Mouse (Mus musculus): Measurements from ENCODE around the gene Tas2r119. TPM values are rescaled to one million over a fixed set of nuclear protein-coding genes. Genes with fewer than 3 reads are reported as not detected.

Gene Tas2r119
- polyA plus RNA-seq (2014; fragmentation: Nextera tagmentation; extraction: Ambion mirVana): not detected in 2 replicates

- H3K27ac ChIP-seq (ENCODE audit: low read depth, low read length): no peak within 1 kb of the TSS
- no peaks in the 10 kb centered on the region for H3K27me3 ChIP-seq (ENCODE audit: control insufficient read depth, insufficient read depth, low read length)
- no peak within 1 kb of the TSS for H3K4me2 ChIP-seq (replicated peaks; ENCODE audit: low read depth, low read length)
- no peak within 1 kb of the TSS for H3K9ac ChIP-seq (ENCODE audit: low read depth, low read length)
- no peaks in the 10 kb centered on the region for H3K4me1 ChIP-seq (replicated peaks; ENCODE audit: control insufficient read depth, insufficient read depth, low read length)
- no peak for DNase-seq (ENCODE audit: low spot score)
- no peaks in the 10 kb centered on the region for H3K36me3 ChIP-seq (ENCODE audit: control insufficient read depth, insufficient read depth, low read length)
- H3K4me3 ChIP-seq (ENCODE audit: low read depth, low read length): no peak within 1 kb of the TSS
- WGBS: 87% methylated on average over 4 of the region's 4 CpGs
- no peak for ATAC-seq (ENCODE audit: low FRiP score)
- H3K9me3 ChIP-seq (ENCODE audit: control insufficient read depth, low read length): no peaks in the 10 kb centered on the region
Measured at GRCm38 (mm10) chr15:32176989-32177388, at the start of gene Tas2r119. TSS of gene Tas2r119 (plus strand) at chr15:32177289.

GRCm38 (mm10) chr15:32132315-32132714, 44.8 kb upstream of the Tas2r119 start:
- Histone ChIP-seq H3K27me3 (ENCODE audit: control insufficient read depth, insufficient read depth, low read length) (no peaks in the 10 kb centered on the region), H3K4me1 (replicated peaks; ENCODE audit: control insufficient read depth, insufficient read depth, low read length) (no peaks in the 10 kb centered on the region), H3K36me3 (ENCODE audit: control insufficient read depth, insufficient read depth, low read length) (no peaks in the 10 kb centered on the region), H3K27ac (ENCODE audit: low read depth, low read length) (no peak overlapping the region), H3K4me3 (ENCODE audit: low read depth, low read length) (no peak overlapping the region), H3K9me3 (ENCODE audit: control insufficient read depth, low read length) (no peaks in the 10 kb centered on the region), H3K9ac (ENCODE audit: low read depth, low read length) (no peak overlapping the region), H3K4me2 (replicated peaks; ENCODE audit: low read depth, low read length) (no peak overlapping the region)
- DNase-seq (ENCODE audit: low spot score) (no peak), ATAC-seq (ENCODE audit: low FRiP score) (no peak)
- 93% methylated on average over 7 of the region's 7 CpGs for WGBS

GRCm38 (mm10) chr15:32141657-32142056, 35.4 kb upstream of the Tas2r119 start:
- no peak for DNase-seq (ENCODE audit: low spot score)
- H3K27me3 ChIP-seq (ENCODE audit: control insufficient read depth, insufficient read depth, low read length): no peaks in the 10 kb centered on the region
- no peak overlapping the region for H3K27ac ChIP-seq (ENCODE audit: low read depth, low read length)
- ATAC-seq (ENCODE audit: low FRiP score): no peak
- H3K4me3 ChIP-seq (ENCODE audit: low read depth, low read length): no peak overlapping the region
- H3K9me3 ChIP-seq (ENCODE audit: control insufficient read depth, low read length): no peaks in the 10 kb centered on the region
- H3K4me1 ChIP-seq (replicated peaks; ENCODE audit: control insufficient read depth, insufficient read depth, low read length): no peaks in the 10 kb centered on the region
- no peak overlapping the region for H3K4me2 ChIP-seq (replicated peaks; ENCODE audit: low read depth, low read length)
- no peaks in the 10 kb centered on the region for H3K36me3 ChIP-seq (ENCODE audit: control insufficient read depth, insufficient read depth, low read length)
- H3K9ac ChIP-seq (ENCODE audit: low read depth, low read length): no peak overlapping the region

- Histone ChIP-seq H3K9ac (ENCODE audit: low read depth, low read length) (no peak overlapping the region), H3K4me3 (ENCODE audit: low read depth, low read length) (no peak overlapping the region), H3K27ac (ENCODE audit: low read depth, low read length) (no peak overlapping the region), H3K9me3 (ENCODE audit: control insufficient read depth, low read length) (no peaks in the 10 kb centered on the region), H3K27me3 (ENCODE audit: control insufficient read depth, insufficient read depth, low read length) (no peaks in the 10 kb centered on the region), H3K4me2 (replicated peaks; ENCODE audit: low read depth, low read length) (no peak overlapping the region), H3K36me3 (ENCODE audit: control insufficient read depth, insufficient read depth, low read length) (no peaks in the 10 kb centered on the region), H3K4me1 (replicated peaks; ENCODE audit: control insufficient read depth, insufficient read depth, low read length) (no peaks in the 10 kb centered on the region)
- DNase-seq (ENCODE audit: low spot score) (no peak), ATAC-seq (ENCODE audit: low FRiP score) (no peak)
- WGBS: 70% methylated on average over 3 of the region's 3 CpGs
Measured at GRCm38 (mm10) chr15:32144269-32144668, 32.8 kb upstream of the Tas2r119 start.

GRCm38 (mm10) chr15:32153404-32153803, 23.7 kb upstream of the Tas2r119 start:
- ATAC-seq (ENCODE audit: low FRiP score) (0 out of 2 replicates have a peak, but pooled peaks have one; percentile 25), DNase-seq (ENCODE audit: low spot score) (no peak)
- no peaks in the 10 kb centered on the region for H3K27me3 ChIP-seq (ENCODE audit: control insufficient read depth, insufficient read depth, low read length)
- no peak overlapping the region for H3K9ac ChIP-seq (ENCODE audit: low read depth, low read length)
- no peak overlapping the region for H3K4me3 ChIP-seq (ENCODE audit: low read depth, low read length)
- H3K9me3 ChIP-seq (ENCODE audit: control insufficient read depth, low read length): no peaks in the 10 kb centered on the region
- 86% methylated on average over 2 of the region's 2 CpGs for WGBS
- no peaks in the 10 kb centered on the region for H3K36me3 ChIP-seq (ENCODE audit: control insufficient read depth, insufficient read depth, low read length)
- H3K4me2 ChIP-seq (replicated peaks; ENCODE audit: low read depth, low read length): no peak overlapping the region
- H3K4me1 ChIP-seq (replicated peaks; ENCODE audit: control insufficient read depth, insufficient read depth, low read length): no peaks in the 10 kb centered on the region
- no peak overlapping the region for H3K27ac ChIP-seq (ENCODE audit: low read depth, low read length)

- ATAC-seq (ENCODE audit: low FRiP score) (peak; percentile 75), DNase-seq (ENCODE audit: low spot score) (no peak)
- no peaks in the 10 kb centered on the region for H3K4me1 ChIP-seq (replicated peaks; ENCODE audit: control insufficient read depth, insufficient read depth, low read length)
- H3K27me3 ChIP-seq (ENCODE audit: control insufficient read depth, insufficient read depth, low read length): no peaks in the 10 kb centered on the region
- H3K27ac ChIP-seq (ENCODE audit: low read depth, low read length): no peak overlapping the region
- no peak overlapping the region for H3K4me2 ChIP-seq (replicated peaks; ENCODE audit: low read depth, low read length)
- no peaks in the 10 kb centered on the region for H3K36me3 ChIP-seq (ENCODE audit: control insufficient read depth, insufficient read depth, low read length)
- 57% methylated on average over 11 of the region's 11 CpGs for WGBS
- H3K9me3 ChIP-seq (ENCODE audit: control insufficient read depth, low read length): no peaks in the 10 kb centered on the region
- H3K9ac ChIP-seq (ENCODE audit: low read depth, low read length): no peak overlapping the region
- no peak overlapping the region for H3K4me3 ChIP-seq (ENCODE audit: low read depth, low read length)
Measured at GRCm38 (mm10) chr15:32153857-32154449, 23.1 kb upstream of the Tas2r119 start.

GRCm38 (mm10) chr15:32156126-32156525, 21.0 kb upstream of the Tas2r119 start:
- no peak for DNase-seq (ENCODE audit: low spot score)
- ATAC-seq (ENCODE audit: low FRiP score): no peak
- no peaks in the 10 kb centered on the region for H3K36me3 ChIP-seq (ENCODE audit: control insufficient read depth, insufficient read depth, low read length)
- H3K27me3 ChIP-seq (ENCODE audit: control insufficient read depth, insufficient read depth, low read length): no peaks in the 10 kb centered on the region
- H3K27ac ChIP-seq (ENCODE audit: low read depth, low read length): no peak overlapping the region
- H3K4me1 ChIP-seq (replicated peaks; ENCODE audit: control insufficient read depth, insufficient read depth, low read length): no peaks in the 10 kb centered on the region
- no peak overlapping the region for H3K4me2 ChIP-seq (replicated peaks; ENCODE audit: low read depth, low read length)
- H3K9me3 ChIP-seq (ENCODE audit: control insufficient read depth, low read length): no peaks in the 10 kb centered on the region
- no peak overlapping the region for H3K4me3 ChIP-seq (ENCODE audit: low read depth, low read length)
- 72% methylated on average over 5 of the region's 5 CpGs for WGBS
- H3K9ac ChIP-seq (ENCODE audit: low read depth, low read length): no peak overlapping the region

- H3K36me3 ChIP-seq (ENCODE audit: control insufficient read depth, insufficient read depth, low read length): no peaks in the 10 kb centered on the region
- no peaks in the 10 kb centered on the region for H3K4me1 ChIP-seq (replicated peaks; ENCODE audit: control insufficient read depth, insufficient read depth, low read length)
- ATAC-seq (ENCODE audit: low FRiP score): no peak
- H3K4me2 ChIP-seq (replicated peaks; ENCODE audit: low read depth, low read length): no peak overlapping the region
- DNase-seq (ENCODE audit: low spot score): no peak
- H3K27me3 ChIP-seq (ENCODE audit: control insufficient read depth, insufficient read depth, low read length): no peaks in the 10 kb centered on the region
- no peak overlapping the region for H3K9ac ChIP-seq (ENCODE audit: low read depth, low read length)
- H3K9me3 ChIP-seq (ENCODE audit: control insufficient read depth, low read length): no peaks in the 10 kb centered on the region
- H3K27ac ChIP-seq (ENCODE audit: low read depth, low read length): no peak overlapping the region
- no peak overlapping the region for H3K4me3 ChIP-seq (ENCODE audit: low read depth, low read length)
Measured at GRCm38 (mm10) chr15:32160281-32160680, 16.8 kb upstream of the Tas2r119 start.

GRCm38 (mm10) chr15:32171764-32172163, 5.3 kb upstream of the Tas2r119 start:
- Histone ChIP-seq H3K9me3 (ENCODE audit: control insufficient read depth, low read length) (no peaks in the 10 kb centered on the region), H3K27ac (ENCODE audit: low read depth, low read length) (no peak overlapping the region), H3K4me2 (replicated peaks; ENCODE audit: low read depth, low read length) (no peak overlapping the region), H3K4me3 (ENCODE audit: low read depth, low read length) (no peak overlapping the region), H3K9ac (ENCODE audit: low read depth, low read length) (no peak overlapping the region), H3K36me3 (ENCODE audit: control insufficient read depth, insufficient read depth, low read length) (no peaks in the 10 kb centered on the region), H3K27me3 (ENCODE audit: control insufficient read depth, insufficient read depth, low read length) (no peaks in the 10 kb centered on the region), H3K4me1 (replicated peaks; ENCODE audit: control insufficient read depth, insufficient read depth, low read length) (no peaks in the 10 kb centered on the region)
- WGBS: 38% methylated on average over 6 of the region's 6 CpGs
- ATAC-seq (ENCODE audit: low FRiP score) (no peak), DNase-seq (ENCODE audit: low spot score) (no peak)
